Mouse (Mus musculus) adrenal gland, postnatal 4 days (tissue): ENCODE data around the gene Retreg3. TPM values are rescaled to one million over a fixed set of nuclear protein-coding genes. Genes with fewer than 3 reads are reported as not detected.
"Not testable (repeated sequence)": the region's sequence is repeated elsewhere in the genome, so short reads cannot be mapped to it uniquely, and the experiment has no call there.

ENCODE experiments used
- DNase-seq, 2 experiments: peaks; one replicate each; pipeline ENCODE4 v3.0.0; 2021 to 2022; ENCODE audit warnings: low spot score in 2 of 2, mixed read lengths in 2 of 2
- total RNA-seq, 2 experiments: library from RNA; stranded (reverse); gene quantifications; 2 replicates each; pipeline ENCODE4 v1.2.3; 2021

Retreg3 gene
- total RNA-seq, 2 experiments from 2014 or later, result 51.8 to 52.6 TPM

GRCm38 (mm10) chr11:101149178-101150105 lies 29.7 kb upstream of the Retreg3 start:
- peak in 1 of 2 experiments; percentile 42 for DNase-seq

GRCm38 (mm10) chr11:101148751-101149150 lies 29.1 kb upstream of the Retreg3 start:
- DNase-seq, result no peak

GRCm38 (mm10) chr11:101146377-101146776 lies 26.7 kb upstream of the Retreg3 start:
- DNase-seq, result no peak

GRCm38 (mm10) chr11:101143338-101144225 lies 23.9 kb upstream of the Retreg3 start:
- DNase-seq, result no peak

GRCm38 (mm10) chr11:101142215-101142967 lies 22.7 kb upstream of the Retreg3 start:
- no peak for DNase-seq

- no peak for DNase-seq
Measured at GRCm38 (mm10) chr11:101141088-101141487, 21.4 kb upstream of the Retreg3 start.

GRCm38 (mm10) chr11:101140164-101140819 lies 20.6 kb upstream of the Retreg3 start:
- no peak for DNase-seq

- DNase-seq, result no peak
Measured at GRCm38 (mm10) chr11:101138536-101139181, 19.0 kb upstream of the Retreg3 start.

GRCm38 (mm10) chr11:101137000-101137399 lies 17.3 kb upstream of the Retreg3 start:
- no peak for DNase-seq

- DNase-seq, result peak in 1 of 2 experiments; percentile 40
Measured at GRCm38 (mm10) chr11:101134217-101134865, 14.6 kb upstream of the Retreg3 start.

GRCm38 (mm10) chr11:101133037-101133436 lies 13.3 kb upstream of the Retreg3 start:
- no peak for DNase-seq

GRCm38 (mm10) chr11:101131701-101132100 lies 12.0 kb upstream of the Retreg3 start:
- no peak for DNase-seq

- DNase-seq, result no peak
Measured at GRCm38 (mm10) chr11:101131187-101131586, 11.5 kb upstream of the Retreg3 start.

GRCm38 (mm10) chr11:101130056-101130756 lies 10.5 kb upstream of the Retreg3 start:
- no peak for DNase-seq

- DNase-seq, result no peak
Measured at GRCm38 (mm10) chr11:101128996-101129577, 9.4 kb upstream of the Retreg3 start.

GRCm38 (mm10) chr11:101127075-101127474 lies 7.4 kb upstream of the Retreg3 start:
- no peak for DNase-seq

GRCm38 (mm10) chr11:101125008-101125407 lies 5.3 kb upstream of the Retreg3 start:
- DNase-seq, result not testable (repeated sequence)

GRCm38 (mm10) chr11:101124494-101124893 lies 4.8 kb upstream of the Retreg3 start:
- not testable (repeated sequence) for DNase-seq
